Comparison of ENCODE assay signal across 30 mouse cellular contexts in genomic region chr10:68366796-68367195, GRCm38 (mm10).
"Had no signal": no experiment of that assay in that cellular context is flagged by ENCODE, and none has a peak within 500 bp of the region (broad histone marks: within the 10 kb centered on the region; RNA-seq: fewer than 3 reads in every experiment).

No protein-coding gene starts in this region.

- H3K36me3 ChIP-seq: limb, embryonic 10.5 days; limb, embryonic 12.5 days; limb, embryonic 13.5 days; limb, embryonic 15.5 days; liver, embryonic 12.5 days; liver, embryonic 13.5 days; liver, embryonic 15.5 days; lung, embryonic 15.5 days; midbrain, embryonic 10.5 days; midbrain, embryonic 12.5 days; midbrain, embryonic 13.5 days; midbrain, embryonic 15.5 days had no signal

- H3K9ac ChIP-seq: limb, embryonic 12.5 days; limb, embryonic 13.5 days; limb, embryonic 15.5 days; liver, embryonic 12.5 days; liver, embryonic 13.5 days; liver, embryonic 14.5 days; liver, embryonic 15.5 days; liver, postnatal 0 days; lung, embryonic 14.5 days; lung, embryonic 15.5 days; midbrain, embryonic 12.5 days; midbrain, embryonic 13.5 days; midbrain, embryonic 15.5 days had no signal

- H3K4me1 ChIP-seq: limb, embryonic 10.5 days; limb, embryonic 12.5 days; limb, embryonic 13.5 days; limb, embryonic 15.5 days; liver, embryonic 12.5 days; liver, embryonic 13.5 days; liver, embryonic 15.5 days; lung, embryonic 15.5 days; megakaryocyte, embryonic 14.5 days; midbrain, embryonic 10.5 days; midbrain, embryonic 12.5 days; midbrain, embryonic 13.5 days; midbrain, embryonic 15.5 days had no signal

- H3K9me3 ChIP-seq: limb, embryonic 10.5 days; limb, embryonic 15.5 days; liver, embryonic 13.5 days; liver, embryonic 15.5 days; lung, embryonic 15.5 days; midbrain, embryonic 13.5 days; midbrain, embryonic 15.5 days had no signal

- H3K27ac ChIP-seq: limb, embryonic 10.5 days; limb, embryonic 12.5 days; limb, embryonic 13.5 days; limb, embryonic 15.5 days; liver, embryonic 12.5 days; liver, embryonic 13.5 days; liver, embryonic 14.5 days; liver, embryonic 15.5 days; lung, embryonic 15.5 days; macrophage; midbrain, embryonic 10.5 days; midbrain, embryonic 12.5 days; midbrain, embryonic 13.5 days; midbrain, embryonic 15.5 days had no signal

- H3K4me3 ChIP-seq: limb, embryonic 10.5 days; limb, embryonic 12.5 days; limb, embryonic 13.5 days; limb, embryonic 15.5 days; liver, embryonic 12.5 days; liver, embryonic 13.5 days; liver, embryonic 15.5 days; lung, embryonic 15.5 days; megakaryocyte, embryonic 14.5 days; midbrain, embryonic 10.5 days; midbrain, embryonic 12.5 days; midbrain, embryonic 13.5 days; midbrain, embryonic 15.5 days; myocyte had no signal

- H3K4me2 ChIP-seq: limb, embryonic 12.5 days; limb, embryonic 13.5 days; limb, embryonic 15.5 days; liver, embryonic 11.5 days; liver, embryonic 12.5 days; liver, embryonic 13.5 days; liver, embryonic 15.5 days; lung, embryonic 14.5 days; lung, embryonic 15.5 days; midbrain, embryonic 11.5 days; midbrain, embryonic 12.5 days; midbrain, embryonic 13.5 days; midbrain, embryonic 15.5 days had no signal

- ATAC-seq: liver, embryonic 12.5 days; liver, postnatal 0 days; lung, postnatal 0 days; midbrain, embryonic 13.5 days; midbrain, embryonic 15.5 days; midbrain, embryonic 16.5 days had no signal

- H3K27me3 ChIP-seq: limb, embryonic 12.5 days; limb, embryonic 13.5 days; limb, embryonic 15.5 days; liver, embryonic 12.5 days; liver, embryonic 13.5 days; liver, embryonic 15.5 days; lung, embryonic 15.5 days; megakaryocyte, embryonic 14.5 days; midbrain, embryonic 12.5 days; midbrain, embryonic 13.5 days; midbrain, embryonic 15.5 days had no signal

- DNase-seq: left cerebral cortex, postnatal 4 days; liver; liver, embryonic 13.5 days; liver, postnatal 0 days; lung, adult 18-20 months; lung, adult 2 months; lung, embryonic 14.5 days; lung, postnatal 10 days; lung, postnatal 14 days; lung, postnatal 36 days; lung, postnatal 4 days had no signal
